Mouse (Mus musculus) neural tube, embryonic 11.5 days (tissue): ENCODE results near the gene Ifi44. TPM values are rescaled to one million over a fixed set of nuclear protein-coding genes. Genes with fewer than 3 reads are reported as not detected.

ENCODE experiments used
- polyA plus RNA-seq: library from polyadenylated mRNA; unstranded; fragments of >200 nt; fragmentation: Nextera tagmentation; extraction: Ambion mirVana; gene quantifications from 2 replicates; pipeline ENCODE4 v1.2.1, GENCODE M21; 2014

Gene Ifi44
- polyA plus RNA-seq, 1 experiment from 2014 or later = not detected

Other genes starting within 250 kb of the Ifi44 start
- gene Ifi44l, start 12.9 kb upstream of the Ifi44 start, polyA plus RNA-seq = not detected in 2 replicates
- 2.1 and 3.2 TPM in 2 replicates for gene Ptgfr, start 87.7 kb upstream of the Ifi44 start, polyA plus RNA-seq